Mouse (Mus musculus) left cerebral cortex, adult 2 months (tissue): ENCODE data around the gene Zfp184. TPM values are rescaled to one million over a fixed set of nuclear protein-coding genes. Genes with fewer than 3 reads are reported as not detected.
"Not testable (repeated sequence)": the region's sequence is repeated elsewhere in the genome, so short reads cannot be mapped to it uniquely, and the experiment has no call there.

Experiments
- DNase-seq, 2 experiments: peaks; one replicate each; pipeline ENCODE4 v3.0.0; 2021 to 2022; ENCODE audit warnings: low spot score in 2 of 2, mixed read lengths in 1 of 2; ENCODE audit errors: extremely low spot score in 1 of 2
- H3K27ac ChIP-seq: fragments of 200-600 bp; 2 replicates; pipeline ENCODE4 v1.8.1; 2022
- H3K4me3 ChIP-seq: fragments of 200-600 bp; 2 replicates; pipeline ENCODE4 v1.8.1; 2022
- CTCF ChIP-seq: fragments of 200-600 bp; IDR thresholded peaks from 2 replicates; pipeline ENCODE4 v1.8.1; 2022; ENCODE audit warnings: antibody characterized with exemption, mild to moderate bottlenecking, moderate library complexity
- intact Hi-C: fragments of 180-260 bp; cut with DNase I; formaldehyde crosslinking; loops from one replicate; pipeline ENCODE4 v1.15.1; 2025
- long read RNA-seq, 2 experiments: library from polyadenylated mRNA; stranded (forward); transcript quantifications; one replicate each; pipeline ENCODE4 v2.0.0; 2021; ENCODE audit warnings: borderline mapping rate in 2 of 2
- total RNA-seq, 2 experiments: library from RNA; stranded (reverse); gene quantifications; 2 replicates each; pipeline ENCODE4 v1.2.3; 2021

Zfp184 gene
- 1 to 10 TPM; 3.8 to 3.9 TPM for total RNA-seq
- long read RNA-seq, experiment 1, partial matches to known transcripts: 0 of 6 reads
- long read RNA-seq, experiment 1, other reads (novel, unspliced or antisense): 2 of 6 reads
- long read RNA-seq, experiment 2, partial matches to known transcripts: 0 of 3 reads
- long read RNA-seq, experiment 2, other reads (novel, unspliced or antisense): 0 of 3 reads

GRCm38 (mm10) chr13:21944926-21945740 lies at the start of gene Zfp184:
Gene Zfp184, plus strand, starts transcription at chr13:21945094.
- peak; percentile 88 to 89 for DNase-seq
- H3K27ac ChIP-seq: peak within 1 kb of the TSS; percentile 83
- intact Hi-C loops: loop anchor here (5.0 kb wide), 4 partner anchors 48 to 1487 kb away; no protein-coding TSS in a partner anchor
- peak within 1 kb of the TSS; percentile 80 for H3K4me3 ChIP-seq
- TF ChIP-seq CTCF: no peak; the same call in 1 of the 2 replicates

GRCm38 (mm10) chr13:21896549-21897244 lies 48.2 kb upstream of the Zfp184 start:
- peak; percentile 93 to 95 for DNase-seq
- no peak for TF ChIP-seq CTCF
- Histone ChIP-seq H3K27ac (peak overlapping the region; percentile 84), H3K4me3 (peak overlapping the region; percentile 68)
- intact Hi-C loops: loop anchor here (2.0 to 5.0 kb wide), 2 partner anchors 14 to 46 kb away; no protein-coding TSS in a partner anchor

GRCm38 (mm10) chr13:21897245-21897634 lies 47.7 kb upstream of the Zfp184 start:
- intact Hi-C loops: loop anchor here (2.0 to 5.0 kb wide), 2 partner anchors 14 to 45 kb away; no protein-coding TSS in a partner anchor
- no peak for DNase-seq
- no peak for TF ChIP-seq CTCF
- peak overlapping the region; percentile 68 for H3K4me3 ChIP-seq
- H3K27ac ChIP-seq: peak overlapping the region; percentile 84

- DNase-seq, intact Hi-C loops: not testable (repeated sequence)
Observed at GRCm38 (mm10) chr13:21900870-21901565, 43.9 kb upstream of the Zfp184 start.

GRCm38 (mm10) chr13:21903500-21903899 lies 41.4 kb upstream of the Zfp184 start:
- no peak for DNase-seq
- no peak overlapping the region for H3K4me3 ChIP-seq
- intact Hi-C loops: no loop called here
- no peak overlapping the region for H3K27ac ChIP-seq
- no peak for TF ChIP-seq CTCF

More at GRCm38 (mm10) chr13:21900870-21901565, 43.9 kb upstream of the Zfp184 start:
- not testable (repeated sequence) for H3K27ac ChIP-seq, H3K4me3 ChIP-seq

- DNase-seq, H3K27ac ChIP-seq, intact Hi-C loops, H3K4me3 ChIP-seq: not testable (repeated sequence)
Observed at GRCm38 (mm10) chr13:21904090-21904489, 40.8 kb upstream of the Zfp184 start.

- H3K27ac ChIP-seq: no peak overlapping the region
- no peak for TF ChIP-seq CTCF
- H3K4me3 ChIP-seq: no peak overlapping the region
- DNase-seq: no peak
- intact Hi-C loops: no loop called here
Observed at GRCm38 (mm10) chr13:21906301-21906700, 38.6 kb upstream of the Zfp184 start.

- peak overlapping the region; percentile 28 for H3K4me3 ChIP-seq
- DNase-seq: peak; percentile 31 to 43
- intact Hi-C loops: no loop called here
Observed at GRCm38 (mm10) chr13:21906946-21907806, 37.7 kb upstream of the Zfp184 start.

GRCm38 (mm10) chr13:21907807-21908155 lies 37.1 kb upstream of the Zfp184 start:
- intact Hi-C loops, H3K27ac ChIP-seq: not testable (repeated sequence)
- peak in 1 of 2 experiments; percentile 24 for DNase-seq
- peak overlapping the region; percentile 28 for H3K4me3 ChIP-seq

More at GRCm38 (mm10) chr13:21906946-21907806, 37.7 kb upstream of the Zfp184 start:
- no peak overlapping the region for H3K27ac ChIP-seq
- no peak for TF ChIP-seq CTCF

- intact Hi-C loops: loop anchor here (10.0 kb wide), 1 partner anchor 1394 kb away; no protein-coding TSS in a partner anchor
- no peak for TF ChIP-seq CTCF
- DNase-seq: no peak
- Histone ChIP-seq H3K27ac (no peak overlapping the region), H3K4me3 (peak overlapping the region; percentile 11; the same call in 1 of the 2 replicates)
Observed at GRCm38 (mm10) chr13:21910735-21911134, 34.2 kb upstream of the Zfp184 start.
